Mouse (Mus musculus) T-helper 17 cell (primary cell): ENCODE results near the gene Gm11172.

Experiments
- in situ Hi-C, 2 experiments: fragments of 300-600 bp; cut with MboI, MseI; formaldehyde crosslinking; loops; 1 replicate in 1 of 2; 2 replicates in 1 of 2; pipeline ENCODE4 v1.15.1; 2025; ENCODE audit warnings: high pct_unique_total_duplicates in 2 of 2

Gm11172 gene

DNA sequence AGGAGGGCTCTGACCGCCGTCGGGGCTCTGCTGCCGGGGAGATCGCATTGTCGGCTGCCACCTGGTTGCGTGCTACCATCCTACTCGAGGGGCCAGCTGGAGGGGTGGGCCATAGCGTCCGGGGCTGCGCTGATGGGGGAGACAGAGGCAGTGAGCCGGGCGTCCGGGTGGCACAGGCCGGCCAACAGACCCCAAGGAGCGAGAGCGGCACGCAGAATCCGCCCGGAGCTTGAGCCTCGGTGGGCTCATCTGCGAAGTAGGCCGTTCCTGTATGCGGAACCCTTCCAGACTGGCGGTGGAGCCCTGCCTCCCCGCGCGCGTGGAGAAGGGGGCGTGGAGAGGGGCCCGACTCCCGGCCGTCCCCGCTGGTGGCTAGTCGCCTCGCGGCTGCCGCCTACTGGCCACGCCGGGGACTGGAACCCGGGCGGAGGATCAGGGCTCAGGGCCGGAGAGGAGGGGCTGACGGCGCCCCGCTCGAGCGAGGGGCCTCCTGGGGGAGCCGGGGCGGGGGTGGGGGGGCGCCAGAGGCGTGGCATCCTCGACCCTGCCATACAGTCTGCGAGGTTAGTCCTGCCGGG, 27.8 kb upstream of the Gm11172 start:
- in situ Hi-C loops: loop anchor here in 1 of 2 experiments (5.0 kb wide), 4 partner anchors 38 to 213 kb away; no protein-coding TSS in a partner anchor

DNA sequence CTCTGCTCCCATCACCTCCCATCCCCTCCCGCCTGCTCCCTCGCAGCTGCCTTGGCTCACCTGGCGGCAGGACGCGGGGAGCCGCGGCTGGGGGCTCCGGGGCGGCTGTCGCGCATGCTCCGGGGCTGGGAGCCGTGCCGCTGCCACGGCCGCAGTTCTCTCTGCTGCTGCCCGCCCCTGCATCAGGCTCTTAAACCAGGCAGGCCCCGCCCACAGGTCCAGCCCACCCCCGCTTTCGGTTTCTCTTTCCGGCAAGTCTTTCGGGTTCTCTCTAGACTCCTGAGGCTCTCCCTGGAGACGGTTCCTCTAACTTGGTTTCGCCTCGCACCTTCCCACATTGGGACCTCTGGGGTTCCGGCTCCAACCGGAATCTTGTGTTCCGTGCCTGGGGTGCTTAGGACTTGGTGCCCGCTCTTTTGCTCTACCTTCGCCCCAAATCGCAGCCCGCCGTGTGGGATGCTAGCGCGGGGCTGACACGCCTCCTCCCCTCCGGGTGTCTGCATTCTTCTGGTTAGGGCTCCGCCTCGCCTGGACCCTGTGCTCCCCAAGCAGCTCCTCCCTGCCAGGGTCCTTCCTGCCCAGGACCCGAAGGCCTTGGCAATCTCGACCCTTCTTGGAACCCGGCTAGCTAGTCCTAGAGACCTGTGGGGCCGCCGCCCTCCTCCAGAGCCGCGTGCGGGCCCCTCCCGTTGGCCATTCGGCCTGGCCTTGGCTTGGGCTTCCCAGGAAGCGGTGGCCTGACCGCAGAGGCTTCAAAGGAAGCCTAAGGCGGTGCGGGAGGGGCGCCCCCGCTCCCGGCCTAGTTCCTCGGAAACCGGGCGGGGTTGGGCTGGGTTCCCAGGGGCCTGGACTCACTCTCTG, 27.1 kb upstream of the Gm11172 start, which contains the start of gene Socs1:
Gene Socs1, minus strand, starts transcription at position 166 of the 861 bp plus-strand sequence.
- in situ Hi-C loops: loop anchor here in 1 of 2 experiments (5.0 kb wide), 2 partner anchors 62 to 213 kb away; no protein-coding TSS in a partner anchor

DNA sequence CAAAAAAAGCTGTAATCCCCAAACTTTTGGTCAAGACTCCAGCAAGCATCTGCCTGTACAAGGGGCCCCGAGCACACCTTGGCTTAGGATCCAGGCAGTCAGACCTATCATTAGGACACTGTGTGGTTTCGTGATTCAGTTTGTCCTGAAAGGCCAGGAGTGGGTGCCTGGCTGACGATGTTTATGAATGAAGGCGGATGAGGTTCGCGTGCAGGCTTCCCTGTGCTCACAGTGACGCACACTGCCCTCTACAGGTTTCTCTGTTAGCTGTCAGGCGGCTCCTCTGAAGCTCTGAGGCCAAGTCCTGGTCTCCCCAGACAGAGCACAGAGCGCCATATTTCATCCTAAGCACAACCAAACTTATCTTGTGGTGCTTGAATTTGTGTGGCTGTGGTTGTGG, 26.4 kb upstream of the Gm11172 start:
- in situ Hi-C loops: loop anchor here in 1 of 2 experiments (5.0 kb wide), 2 partner anchors 61 to 214 kb away; no protein-coding TSS in a partner anchor

DNA sequence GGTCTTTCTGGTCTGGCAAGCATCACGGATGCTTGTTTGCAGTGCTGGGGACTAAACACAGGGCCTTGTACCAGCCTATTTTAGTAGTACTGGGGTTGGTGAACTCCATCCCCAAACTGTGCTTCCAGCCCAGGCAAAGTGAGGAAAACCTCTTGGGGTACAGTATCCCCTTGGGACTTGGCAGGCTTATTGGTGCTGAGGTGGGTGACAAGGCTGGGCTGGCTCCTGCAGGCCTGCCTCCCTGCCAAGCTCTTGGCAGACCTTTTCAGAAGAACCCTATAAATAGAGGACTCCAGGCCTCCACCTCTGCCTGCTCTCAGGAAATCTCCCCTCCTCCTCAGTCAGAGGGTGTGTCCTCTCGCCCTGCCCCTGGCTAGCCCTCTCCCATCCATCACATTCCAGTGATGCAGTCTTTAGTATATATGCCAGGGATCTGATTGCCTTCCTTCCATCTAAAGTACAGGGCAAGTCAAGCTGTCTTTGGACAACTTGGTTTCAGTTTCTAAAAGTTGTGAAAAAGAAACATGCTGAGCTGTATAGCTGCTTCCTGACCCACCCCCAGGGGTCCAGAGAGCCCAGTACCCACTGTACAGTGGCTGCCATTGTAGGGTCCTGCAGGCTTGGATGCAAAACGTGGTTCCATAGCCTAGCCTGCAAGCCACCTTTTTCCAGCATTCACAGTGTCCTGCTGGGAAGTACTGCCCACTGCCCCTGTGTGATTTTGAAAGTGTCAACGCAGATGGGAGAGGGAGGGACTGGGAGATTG, 25.8 kb upstream of the Gm11172 start:
- in situ Hi-C loops: loop anchor here in 1 of 2 experiments (5.0 kb wide), 2 partner anchors 60 to 215 kb away; no protein-coding TSS in a partner anchor

DNA sequence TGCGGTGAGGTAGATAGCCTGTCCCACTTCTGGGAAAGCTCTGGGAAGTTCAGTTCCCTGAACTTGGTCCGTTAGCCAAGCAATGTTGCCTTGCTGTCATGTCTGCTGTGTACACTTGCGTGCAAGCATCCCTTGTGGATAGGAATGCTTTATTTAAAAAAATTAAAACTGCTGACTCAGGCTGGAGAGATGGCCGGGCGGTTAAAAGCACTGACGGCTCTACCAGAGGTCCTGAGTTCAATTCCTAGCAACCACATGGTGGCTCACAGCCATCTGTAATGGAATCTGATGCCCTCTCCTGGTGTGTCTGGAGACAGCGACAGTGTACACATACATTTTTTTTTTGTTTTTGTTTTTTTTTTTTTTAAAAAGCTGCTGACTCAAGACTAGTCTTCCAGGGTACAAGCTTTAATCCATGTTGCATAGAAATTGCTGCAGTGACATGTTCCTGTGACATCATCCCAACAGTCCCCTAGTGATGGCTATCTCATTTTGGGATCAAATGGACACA, 25.1 kb upstream of the Gm11172 start:
- in situ Hi-C loops: loop anchor here in 1 of 2 experiments (5.0 kb wide), 2 partner anchors 60 to 215 kb away; no protein-coding TSS in a partner anchor

DNA sequence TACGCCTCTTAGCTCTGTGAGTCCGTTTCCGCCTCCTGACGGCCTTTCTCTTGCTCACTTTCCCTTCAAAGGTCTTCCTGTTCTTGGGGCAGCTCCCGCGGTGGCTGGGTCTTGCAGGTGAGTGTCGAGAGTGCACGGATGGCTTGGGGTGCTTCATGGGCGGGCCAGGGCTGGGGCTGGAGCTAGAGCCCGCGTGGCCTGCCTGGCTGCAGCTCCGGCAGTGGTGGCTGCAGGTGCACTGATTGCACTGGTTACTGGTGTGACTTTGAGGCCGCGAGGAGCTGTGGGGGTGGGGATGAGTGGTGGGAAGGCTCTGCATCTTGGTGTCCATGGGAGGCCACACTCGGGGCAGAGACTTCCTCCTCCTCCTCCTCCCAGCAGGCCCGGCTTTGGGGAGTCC, 24.4 kb upstream of the Gm11172 start, which contains the start of gene Tnp2:
Gene Tnp2, minus strand, starts transcription at position 390 of the 400 bp plus-strand sequence.
- in situ Hi-C loops: loop anchor here in 1 of 2 experiments (5.0 kb wide), 2 partner anchors 59 to 216 kb away; no protein-coding TSS in a partner anchor

DNA sequence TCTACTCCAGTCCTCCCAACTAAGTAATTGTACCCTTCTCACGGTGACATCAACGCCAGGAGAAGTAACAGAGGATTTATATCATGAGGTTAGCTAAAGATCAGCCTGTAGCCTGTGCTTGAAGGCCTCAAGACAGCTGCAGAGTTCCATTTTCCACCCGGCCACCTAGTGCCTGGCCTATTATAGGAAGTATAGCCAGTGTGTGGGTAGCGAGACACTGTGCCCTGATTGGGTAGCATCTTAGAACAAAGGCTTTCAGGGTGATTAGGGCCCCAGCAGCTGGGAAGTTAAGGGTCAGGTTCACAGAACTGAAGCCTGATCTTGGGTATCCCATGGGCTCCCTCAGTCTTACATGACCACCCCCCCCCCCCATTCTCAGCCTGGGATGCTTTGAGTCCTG, 23.8 kb upstream of the Gm11172 start:
- in situ Hi-C loops: loop anchor here in 1 of 2 experiments (5.0 kb wide), 2 partner anchors 58 to 217 kb away; no protein-coding TSS in a partner anchor

DNA sequence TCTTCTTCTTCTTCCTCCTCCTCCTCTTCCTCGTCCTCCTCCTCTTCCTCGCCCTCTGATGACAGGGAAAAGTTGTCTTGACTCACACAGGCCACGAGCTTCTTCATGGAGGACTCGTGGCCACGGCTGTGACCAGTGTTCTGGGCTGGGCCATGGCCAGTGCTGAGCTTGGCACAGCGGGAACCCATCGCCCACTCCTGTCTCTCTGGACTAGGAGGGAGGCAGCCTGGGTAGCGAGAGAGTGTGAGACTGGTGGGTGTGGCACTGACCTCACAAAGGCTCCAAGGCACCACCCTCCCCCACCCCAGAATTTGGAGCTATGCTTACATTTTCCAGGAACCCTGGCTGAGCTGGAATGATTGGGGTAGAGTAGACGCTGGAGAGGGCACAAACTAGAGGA, 22.0 kb upstream of the Gm11172 start, which contains the start of gene Prm3:
Gene Prm3, minus strand, starts transcription at position 213 of the 400 bp plus-strand sequence.
- in situ Hi-C loops: loop anchor here in 1 of 2 experiments (5.0 kb wide), 1 partner anchor 213 kb away; no protein-coding TSS in a partner anchor

DNA sequence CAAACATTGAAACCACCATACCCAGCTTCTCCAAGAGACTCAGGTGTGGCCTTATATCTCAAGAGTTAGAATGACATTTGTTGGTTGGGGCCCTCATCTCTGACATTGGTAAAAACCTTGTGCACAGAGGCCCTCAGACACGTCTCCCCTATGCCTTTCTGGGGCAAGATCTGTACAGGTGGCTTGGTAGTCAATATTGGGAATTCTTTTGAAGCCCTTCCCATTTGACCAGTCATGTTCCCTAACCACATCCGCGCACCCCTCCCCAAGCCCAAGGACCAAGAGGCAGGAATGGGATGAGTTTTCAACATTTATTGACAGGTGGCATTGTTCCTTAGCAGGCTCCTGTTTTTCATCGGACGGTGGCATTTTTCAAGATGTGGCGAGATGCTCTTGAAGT, 16.7 kb upstream of the Gm11172 start, which contains the start of gene Prm2:
Gene Prm2, minus strand, starts transcription at position 101 of the 400 bp plus-strand sequence.
- in situ Hi-C loops: no loop called here

DNA sequence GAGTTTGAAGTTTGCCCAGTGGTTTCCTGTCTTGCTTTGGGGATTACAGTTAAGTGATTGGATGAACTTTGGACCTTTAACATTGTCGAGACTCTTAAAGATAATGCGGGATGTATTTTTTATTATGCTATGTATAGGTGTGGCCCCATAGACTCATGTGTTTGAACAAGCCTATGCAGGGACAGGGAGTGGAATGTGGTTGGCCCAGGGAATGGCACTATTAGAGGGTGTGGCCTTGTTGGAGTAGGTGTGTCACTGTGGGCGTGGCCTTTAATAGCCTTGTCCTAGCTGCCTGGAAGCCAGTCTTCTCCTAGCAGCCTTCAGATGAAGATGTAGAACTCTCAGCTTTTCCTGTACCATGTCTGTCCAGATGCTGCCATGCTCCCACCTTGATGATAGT, 10.3 kb upstream of the Gm11172 start:
- in situ Hi-C loops: loop anchor here in 1 of 2 experiments (25.0 kb wide), 1 partner anchor 515 kb away; no protein-coding TSS in a partner anchor

DNA sequence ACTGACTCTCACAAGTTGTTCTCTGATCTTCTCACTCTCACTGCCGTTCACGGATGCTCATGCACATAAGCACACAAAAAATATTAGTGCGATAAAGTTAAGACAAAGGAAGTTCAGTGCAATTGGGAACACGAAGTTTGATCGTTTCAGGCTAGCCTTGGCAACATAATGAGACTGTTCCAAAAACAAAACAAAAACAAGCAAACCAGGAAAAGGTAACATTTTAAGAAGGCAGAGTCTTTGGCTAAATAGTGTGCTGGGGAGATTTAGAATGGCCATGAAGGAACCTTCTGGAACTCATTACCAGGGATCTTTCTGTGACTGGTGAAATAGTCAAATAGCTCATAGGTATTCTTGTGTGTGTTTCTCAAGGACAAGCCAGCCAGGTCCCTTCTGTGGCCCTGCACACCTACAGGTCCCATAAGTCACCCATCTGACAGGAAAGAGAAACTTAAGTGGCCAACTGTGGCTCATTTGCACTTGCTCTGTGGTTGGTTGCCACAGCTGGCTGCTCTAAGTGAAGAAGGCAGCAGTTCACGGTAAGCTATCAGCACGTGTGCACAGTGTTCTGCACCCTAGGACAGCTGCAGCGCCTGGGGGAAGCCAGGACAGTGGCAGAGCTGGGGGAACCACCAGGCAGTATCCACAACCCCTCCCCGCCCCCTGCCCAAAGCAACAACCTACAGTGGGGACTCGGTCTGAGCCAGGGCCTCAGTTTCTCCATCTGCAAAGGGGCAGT, 6.8 kb upstream of the Gm11172 start, which contains the start of gene Prm1:
Gene Prm1, minus strand, starts transcription at position 51 of the 739 bp plus-strand sequence.
- in situ Hi-C loops: loop anchor here (5.0 to 25.0 kb wide), 2 partner anchors 379 to 519 kb away; no protein-coding TSS in a partner anchor

DNA sequence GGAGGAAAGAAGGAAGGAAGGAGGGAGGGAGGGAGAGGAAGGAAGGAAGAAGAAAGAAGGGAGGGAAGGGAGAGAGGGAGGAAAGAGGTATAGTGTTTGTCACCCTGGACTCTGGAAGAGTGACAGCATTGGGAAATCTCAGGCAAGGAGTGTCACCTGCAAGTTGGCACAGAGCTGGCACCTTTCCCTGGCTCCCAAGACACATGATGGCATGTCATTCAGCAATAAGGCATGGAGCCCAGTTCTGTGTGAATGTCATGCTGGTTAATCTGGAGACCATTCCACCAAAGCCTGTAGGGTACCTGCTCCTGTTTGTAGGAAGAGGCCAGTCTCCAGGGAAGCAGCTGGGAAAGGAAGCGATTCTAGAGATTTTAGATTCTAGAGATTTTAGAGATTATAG, 2.3 kb upstream of the Gm11172 start:
- in situ Hi-C loops: loop anchor here in 1 of 2 experiments (25.0 kb wide), 1 partner anchor 523 kb away; no protein-coding TSS in a partner anchor

DNA sequence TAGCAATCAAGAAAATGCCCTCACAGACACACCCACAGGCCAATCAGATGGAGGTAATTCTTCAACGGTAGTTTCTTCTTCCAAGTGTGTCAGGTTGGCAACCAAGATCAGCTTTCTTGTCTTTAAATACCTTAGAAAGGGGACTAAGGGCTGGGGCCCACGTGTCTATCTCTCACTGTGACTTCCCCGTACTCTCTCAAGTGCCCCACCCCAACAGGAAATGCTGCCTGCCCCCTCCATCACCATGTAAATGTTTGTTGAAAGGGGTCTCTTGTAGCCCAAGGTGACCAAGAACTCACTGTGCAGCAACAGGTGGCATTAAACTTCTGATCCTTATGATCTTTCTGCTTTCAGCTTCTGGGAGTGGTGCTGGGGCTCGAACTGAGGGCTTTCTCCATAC, 1.0 kb downstream of the Gm11172 start:
- in situ Hi-C loops: loop anchor here in 1 of 2 experiments (25.0 kb wide), 1 partner anchor 526 kb away; no protein-coding TSS in a partner anchor

DNA sequence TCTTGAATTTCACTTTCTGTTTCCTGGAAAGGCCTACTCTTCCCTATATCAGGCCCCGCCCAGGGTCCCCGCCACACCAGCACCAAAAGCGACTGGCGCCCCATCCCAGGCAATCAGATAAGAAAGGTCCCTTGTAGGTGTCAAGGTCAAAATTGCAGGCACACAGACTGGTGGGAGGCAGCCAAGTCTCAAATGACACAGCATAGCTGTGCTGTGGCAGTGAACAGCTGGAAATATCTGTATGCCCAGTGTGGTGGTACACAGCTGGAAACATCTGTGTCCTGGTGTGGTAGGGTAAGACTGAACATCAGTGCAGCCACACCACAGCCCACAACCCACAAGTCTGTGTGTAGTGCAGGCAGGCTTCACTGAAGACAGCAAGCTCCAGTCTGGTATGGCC, 2.1 kb downstream of the Gm11172 start:
- in situ Hi-C loops: loop anchor here in 1 of 2 experiments (25.0 kb wide), 1 partner anchor 528 kb away; no protein-coding TSS in a partner anchor

DNA sequence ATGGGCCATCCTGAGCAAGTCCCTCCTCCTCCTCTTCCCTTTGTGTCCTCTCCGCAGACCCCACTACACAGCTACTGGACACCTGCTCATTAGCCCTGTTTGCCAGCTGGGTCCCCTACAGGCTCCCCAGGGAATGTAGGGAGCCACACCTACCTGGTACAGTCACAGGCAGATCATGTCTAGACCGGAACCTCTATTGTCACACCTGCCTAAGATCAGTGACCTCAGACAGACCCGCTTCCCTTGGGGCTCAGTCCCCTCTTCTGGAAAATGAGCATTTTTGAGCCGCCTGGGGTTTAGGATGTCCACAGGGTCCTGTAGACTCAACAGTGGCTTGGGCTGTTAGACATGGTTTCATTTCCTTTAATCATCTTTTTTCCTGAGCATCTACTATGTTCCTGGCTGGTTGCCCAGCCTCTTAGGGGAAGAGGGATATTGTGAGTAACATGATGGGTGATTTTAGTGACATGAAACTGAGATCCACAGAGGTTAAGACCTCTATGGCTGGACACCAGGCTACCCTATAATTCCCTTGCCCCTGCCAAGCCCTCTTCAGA, 5.9 kb downstream of the Gm11172 start:
- in situ Hi-C loops: loop anchor here in 1 of 2 experiments (25.0 kb wide), 1 partner anchor 531 kb away; no protein-coding TSS in a partner anchor

DNA sequence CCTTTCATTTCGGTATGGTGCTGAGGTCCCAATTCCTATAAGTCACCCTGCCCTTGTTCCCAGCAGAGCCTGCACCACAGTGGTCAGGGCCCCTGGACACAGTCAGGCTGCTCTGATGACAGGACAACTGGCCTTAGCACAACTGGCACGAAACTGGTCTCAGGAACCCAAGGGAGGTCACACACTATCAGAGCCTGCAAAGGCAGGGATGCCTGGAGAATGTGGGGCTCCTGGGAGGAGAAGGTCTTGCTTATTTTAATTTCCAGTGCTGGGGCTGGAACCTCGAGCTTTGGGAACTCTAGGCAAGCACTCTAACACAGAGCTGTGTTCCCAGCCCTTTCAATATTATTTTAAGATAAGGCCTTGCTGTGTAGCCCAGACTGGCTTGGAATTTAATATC, 7.3 kb downstream of the Gm11172 start:
- in situ Hi-C loops: loop anchor here in 1 of 2 experiments (25.0 kb wide), 1 partner anchor 533 kb away; no protein-coding TSS in a partner anchor

DNA sequence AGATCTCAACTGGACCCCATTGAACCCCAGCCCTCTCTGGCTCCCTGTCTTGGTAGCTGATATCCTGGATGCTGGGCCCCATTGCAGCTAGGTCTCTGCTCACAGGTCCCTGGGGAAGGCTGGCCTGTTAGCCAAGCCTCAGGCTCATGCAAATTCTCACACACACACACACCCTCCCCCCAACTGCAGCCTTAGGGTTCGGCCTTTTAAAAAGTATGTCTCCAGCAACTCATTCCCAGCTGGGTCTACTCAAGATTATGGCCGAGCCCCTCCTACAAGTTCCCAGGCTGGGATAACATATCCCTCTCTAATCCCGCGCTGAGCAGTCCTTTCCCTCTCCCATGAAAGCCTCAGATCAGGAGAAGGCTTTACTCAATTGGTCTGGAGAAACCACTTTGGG, 8.7 kb downstream of the Gm11172 start:
- in situ Hi-C loops: loop anchor here in 1 of 2 experiments (25.0 kb wide), 1 partner anchor 534 kb away; no protein-coding TSS in a partner anchor

DNA sequence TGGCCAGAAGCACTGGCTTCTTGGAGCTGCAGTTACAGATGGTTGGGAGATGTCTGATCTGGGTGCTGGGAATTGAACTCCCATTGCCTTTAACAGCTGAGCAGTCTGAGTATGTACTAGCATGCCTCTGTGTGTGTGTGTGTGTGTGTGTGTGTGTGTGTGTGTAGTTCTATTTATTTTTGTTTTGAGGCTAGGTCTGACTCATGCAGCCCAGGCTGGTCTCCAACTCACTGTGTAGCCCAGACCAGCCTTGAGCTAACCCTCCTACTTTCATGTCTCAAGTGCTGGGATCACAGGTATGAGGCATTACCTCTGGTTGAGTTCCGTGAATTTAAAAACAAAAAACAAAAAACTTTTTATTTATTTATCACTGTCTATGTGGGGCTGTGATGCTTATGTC, 11.8 kb downstream of the Gm11172 start:
- in situ Hi-C loops: loop anchor here in 1 of 2 experiments (25.0 kb wide), 1 partner anchor 537 kb away; no protein-coding TSS in a partner anchor

DNA sequence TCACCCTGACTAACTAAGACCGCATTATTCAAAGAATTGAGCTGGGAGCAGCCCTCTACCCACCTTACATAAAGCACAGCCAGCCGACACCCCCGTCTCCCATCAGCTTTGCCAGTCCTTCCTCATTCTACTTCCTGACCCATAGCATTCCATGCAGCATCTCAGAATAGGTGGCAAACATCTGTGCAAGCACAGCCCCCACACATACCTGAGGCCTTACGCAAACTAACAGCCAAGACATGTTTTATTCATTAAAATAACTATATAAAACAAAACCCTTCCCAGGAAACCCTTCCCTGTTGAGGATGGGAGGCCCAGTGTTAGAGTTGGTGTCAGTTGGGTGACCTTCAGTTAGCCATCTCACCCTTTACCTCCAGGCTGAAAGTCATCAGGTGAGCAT, 13.1 kb downstream of the Gm11172 start:
- in situ Hi-C loops: no loop called here
